Mouse (Mus musculus) embryonic fibroblast, embryonic 13.5 days (primary cell): ENCODE measurements around the gene Cerk.
"Not testable (repeated sequence)": the region's sequence is repeated elsewhere in the genome, so short reads cannot be mapped to it uniquely, and the experiment has no call there.

Source experiments
- CTCF ChIP-seq: IDR thresholded peaks from 2 replicates; pipeline ENCODE4 v1.5.1; 2011; ENCODE audit warnings: mild to moderate bottlenecking, control low read depth, low read length, moderate library complexity, borderline replicate concordance; ENCODE audit not compliant: insufficient read depth
- POLR2A ChIP-seq: IDR thresholded peaks from 2 replicates; pipeline ENCODE4 v1.6.1; 2011; ENCODE audit warnings: low read depth, mild to moderate bottlenecking, control low read depth, low read length, moderate library complexity

DNA sequence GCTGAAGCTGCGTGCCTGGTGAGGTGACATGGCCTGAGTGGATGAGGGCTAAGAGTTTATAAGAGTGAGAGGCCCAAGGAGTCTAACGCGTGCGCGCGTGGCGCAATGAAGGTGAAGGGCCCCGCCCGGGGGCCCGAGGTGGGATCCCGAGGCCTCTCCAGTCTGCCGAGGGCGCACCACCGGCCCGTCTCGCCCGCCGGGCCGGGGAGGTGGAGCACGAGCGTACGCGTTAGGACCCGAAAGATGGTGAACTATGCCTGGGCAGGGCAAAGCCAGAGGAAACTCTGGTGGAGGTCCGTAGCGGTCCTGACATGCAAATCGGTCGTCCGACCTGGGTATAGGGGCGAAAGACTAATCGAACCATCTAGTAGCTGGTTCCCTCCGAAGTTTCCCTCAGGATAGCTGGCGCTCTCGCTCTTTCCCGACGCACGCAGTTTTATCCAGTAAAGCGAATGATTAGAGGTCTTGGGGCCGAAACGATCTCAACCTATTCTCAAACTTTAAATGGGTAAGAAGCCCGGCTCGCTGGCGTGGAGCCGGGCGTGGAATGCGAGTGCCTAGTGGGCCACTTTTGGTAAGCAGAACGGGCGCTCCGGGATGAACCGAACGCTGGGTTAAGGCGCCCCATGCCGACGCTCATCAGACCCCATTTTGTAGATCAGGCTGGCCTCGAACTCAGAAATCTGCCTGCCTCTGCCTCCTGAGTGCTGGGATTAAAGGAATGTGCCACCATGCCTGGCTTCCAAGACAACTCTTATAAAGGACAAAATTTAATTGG, 8.9 kb upstream of the Cerk start:
- TF ChIP-seq CTCF, POLR2A: not testable (repeated sequence)
